Mouse (Mus musculus) bone marrow, adult 2 months (tissue): Measurements from ENCODE around the gene Stard5.

Experiments used
- CTCF ChIP-seq: fragments of 200-500 bp; IDR thresholded peaks from 2 replicates; pipeline ENCODE4 v1.5.1; 2011; ENCODE audit warnings: low read length, control low read depth; ENCODE audit not compliant: control insufficient read depth, insufficient read depth
- POLR2A ChIP-seq: fragments of 200-500 bp; IDR thresholded peaks from 2 replicates; pipeline ENCODE4 v1.6.1; 2011; ENCODE audit warnings: low read depth, mild to moderate bottlenecking, control low read depth, low read length, borderline replicate concordance; ENCODE audit not compliant: control insufficient read depth

- TF ChIP-seq POLR2A (no peak), CTCF (no peak)
Observed at GRCm38 (mm10) chr7:83611886-83612285, 19.9 kb upstream of the Stard5 start.
